Mouse (Mus musculus): Measurements from ENCODE around the gene Hic2. TPM values are rescaled to one million over a fixed set of nuclear protein-coding genes. Genes with fewer than 3 reads are reported as not detected.
A peak's percentile ranks its signal among the peaks of the same experiment; 100 is the strongest.

The Hic2 gene
- polyA plus RNA-seq, 1 experiment: 12.5 TPM

GRCm38 (mm10) chr16:17220127-17220733 is 13.1 kb upstream of the Hic2 start:
- no peak for TF ChIP-seq GATA1 (IDR thresholded peaks at IDR 0.05; ENCODE audit: low read length)

- TF ChIP-seq GATA1 (IDR thresholded peaks at IDR 0.05; ENCODE audit: low read length): no peak
Observed at GRCm38 (mm10) chr16:17222197-17222596, 11.2 kb upstream of the Hic2 start.

GRCm38 (mm10) chr16:17225584-17225983 is 7.8 kb upstream of the Hic2 start:
- no peak for TF ChIP-seq GATA1 (IDR thresholded peaks at IDR 0.05; ENCODE audit: low read length)

- TF ChIP-seq GATA1 (IDR thresholded peaks at IDR 0.05; ENCODE audit: low read length): no peak
Observed at GRCm38 (mm10) chr16:17226496-17226895, 6.9 kb upstream of the Hic2 start.

- no peak for TF ChIP-seq GATA1 (IDR thresholded peaks at IDR 0.05; ENCODE audit: low read length)
Observed at GRCm38 (mm10) chr16:17233702-17234498, 528 bp downstream of the Hic2 start.

GRCm38 (mm10) chr16:17234499-17234895 is 1.1 kb downstream of the Hic2 start:
- no peak for TF ChIP-seq GATA1 (IDR thresholded peaks at IDR 0.05; ENCODE audit: low read length)

GRCm38 (mm10) chr16:17234916-17235665 is 1.7 kb downstream of the Hic2 start:
- TF ChIP-seq GATA1 (IDR thresholded peaks at IDR 0.05; ENCODE audit: low read length): no peak

- peak; percentile 91 for TF ChIP-seq GATA1 (IDR thresholded peaks at IDR 0.05; ENCODE audit: low read length)
Observed at GRCm38 (mm10) chr16:17237634-17238033, 4.3 kb downstream of the Hic2 start.

GRCm38 (mm10) chr16:17239409-17239808 is 6.0 kb downstream of the Hic2 start:
- TF ChIP-seq GATA1 (IDR thresholded peaks at IDR 0.05; ENCODE audit: low read length): no peak

- no peak for TF ChIP-seq GATA1 (IDR thresholded peaks at IDR 0.05; ENCODE audit: low read length)
Observed at GRCm38 (mm10) chr16:17243731-17244130, 10.4 kb downstream of the Hic2 start.

GRCm38 (mm10) chr16:17244996-17245395 is 11.6 kb downstream of the Hic2 start:
- TF ChIP-seq GATA1 (IDR thresholded peaks at IDR 0.05; ENCODE audit: low read length): no peak

GRCm38 (mm10) chr16:17247727-17248126 is 14.4 kb downstream of the Hic2 start:
- TF ChIP-seq GATA1 (IDR thresholded peaks at IDR 0.05; ENCODE audit: low read length): no peak

GRCm38 (mm10) chr16:17249135-17249534 is 15.8 kb downstream of the Hic2 start:
- peak; percentile 61 for TF ChIP-seq GATA1 (IDR thresholded peaks at IDR 0.05; ENCODE audit: low read length)

- no peak for TF ChIP-seq GATA1 (IDR thresholded peaks at IDR 0.05; ENCODE audit: low read length)
Observed at GRCm38 (mm10) chr16:17251539-17251938, 18.2 kb downstream of the Hic2 start.

- TF ChIP-seq GATA1 (IDR thresholded peaks at IDR 0.05; ENCODE audit: low read length): peak; percentile 99
Observed at GRCm38 (mm10) chr16:17252086-17252726, 18.8 kb downstream of the Hic2 start.

GRCm38 (mm10) chr16:17252841-17253240 is 19.5 kb downstream of the Hic2 start:
- no peak for TF ChIP-seq GATA1 (IDR thresholded peaks at IDR 0.05; ENCODE audit: low read length)
